Mouse (Mus musculus) cerebellum, postnatal 36 days (tissue): ENCODE measurements at regions not wholly inside any gene's neighbourhood (a gene's known extent, or its start where the extent isn't known, plus 50 kb on each side); places are given as distances from the start of the nearest gene placed in this dataset.

Experiments used
- DNase-seq, 2 experiments: peaks; one replicate each; pipeline ENCODE4 v3.0.0; 2021 to 2022; ENCODE audit warnings: mixed read lengths in 2 of 2

DNA sequence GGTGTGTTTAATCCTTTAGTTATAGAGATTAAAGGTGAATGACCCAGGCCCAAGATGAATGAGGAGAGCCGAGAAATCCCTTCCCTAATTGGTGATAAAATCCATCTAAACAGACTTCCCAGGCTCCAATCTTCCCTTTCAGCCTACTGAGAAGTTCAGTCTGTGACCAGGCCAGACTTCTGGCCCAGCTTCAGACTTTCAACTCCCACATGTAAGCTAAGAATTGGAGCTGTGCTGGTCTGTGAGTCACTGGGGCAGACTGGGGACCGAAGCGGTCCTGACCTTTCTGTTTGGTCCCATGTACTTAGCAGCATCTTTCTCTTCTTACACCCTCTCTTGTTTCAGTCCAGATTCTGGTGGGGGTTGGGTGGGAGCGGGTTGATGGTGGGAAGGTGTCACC, 50.3 kb upstream of the Ankrd55 start:
- DNase-seq: no peak
